Mouse (Mus musculus): Measurements from ENCODE around the gene Nrg4. TPM values are rescaled to one million over a fixed set of nuclear protein-coding genes. Genes with fewer than 3 reads are reported as not detected.

The Nrg4 gene
- total and polyA plus RNA-seq, 3 experiments: 0.81 to 1.7 (median 1.2) TPM

GRCm38 (mm10) chr9:55198260-55198659 is 128.4 kb downstream of the Nrg4 start:
- Histone ChIP-seq H3K27ac (ENCODE audit: insufficient read depth, low read depth) (no peak overlapping the region), H3K9ac (ENCODE audit: insufficient read depth, low read depth) (no peak overlapping the region), H3K36me3 (replicated peaks in 1 of 2; ENCODE audit: control insufficient read depth in 1 of 2, insufficient read depth in 1 of 2, low read length in 1 of 2) (peaks cover 8 to 42% of the 10 kb centered on the region in 2 experiments), H3K27me3 (replicated peaks) (no peaks in the 10 kb centered on the region), H3K4me3 (replicated peaks in 1 of 3; ENCODE audit: low read depth in 2 of 3, low read length in 2 of 3, poor library complexity in 1 of 3) (no peak overlapping the region), H3K9me3 (replicated peaks; ENCODE audit: low read length) (no peaks in the 10 kb centered on the region), H3K4me2 (ENCODE audit: insufficient read depth, low read depth, poor library complexity, severe bottlenecking) (no peak overlapping the region), H3K4me1 (ENCODE audit: control insufficient read depth in 1 of 2, insufficient read depth in 2 of 2) (no peaks in the 10 kb centered on the region), H3K79me2 (replicated peaks; ENCODE audit: control insufficient read depth, extremely low read depth, insufficient read depth, poor library complexity, severe bottlenecking) (no peaks in the 10 kb centered on the region)
- in situ Hi-C loops (cut with MboI; ENCODE audit: low pct_ligation_motif_present, low pct_unique_long_range_greater_than_20kb, low sequenced_read_pairs): no loop called here
- dilution Hi-C loops (cut with MboI; ENCODE audit: extremely low pct_ligation_motif_present, extremely low pct_unique_long_range_greater_than_20kb, low sequenced_read_pairs): no loop called here
- no peak for DNase-seq (ENCODE audit: extremely low read depth)
- TF ChIP-seq ELF1 (IDR thresholded peaks at IDR 0.05; ENCODE audit: low read depth, low read length): no peak
- no peak for TF ChIP-seq POLR2A (IDR thresholded peaks at IDR 0.05; ENCODE audit: low read depth, low read length)
- no peak for TF ChIP-seq RAD21 (IDR thresholded peaks at IDR 0.05; ENCODE audit: low read depth, low read length)
- TF ChIP-seq TCF12 (IDR thresholded peaks at IDR 0.05; ENCODE audit: low read depth, low read length): no peak
- no peak for TF ChIP-seq MAX (IDR thresholded peaks at IDR 0.05; ENCODE audit: low read length)
- no peak for TF ChIP-seq ZNF384 (IDR thresholded peaks at IDR 0.05; ENCODE audit: low read depth, low read length)
- no peak for TF ChIP-seq USF2 (conservative IDR thresholded peaks at IDR 0.05; ENCODE audit: low read depth, low read length)
- TF ChIP-seq SIN3A (IDR thresholded peaks at IDR 0.05; ENCODE audit: low read length): no peak
- TF ChIP-seq MAZ (IDR thresholded peaks at IDR 0.05; ENCODE audit: low read depth, low read length): no peak
- no peak for TF ChIP-seq USF1 (IDR thresholded peaks at IDR 0.05; ENCODE audit: low read depth, low read length)

GRCm38 (mm10) chr9:55195876-55196275 is 130.8 kb downstream of the Nrg4 start:
- dilution Hi-C loops (cut with MboI; ENCODE audit: extremely low pct_ligation_motif_present, extremely low pct_unique_long_range_greater_than_20kb, low sequenced_read_pairs) (no loop called here), in situ Hi-C loops (cut with MboI; ENCODE audit: low pct_ligation_motif_present, low pct_unique_long_range_greater_than_20kb, low sequenced_read_pairs) (no loop called here)
- Histone ChIP-seq H3K4me2 (ENCODE audit: insufficient read depth, low read depth, poor library complexity, severe bottlenecking) (no peak overlapping the region), H3K36me3 (replicated peaks in 1 of 2; ENCODE audit: control insufficient read depth in 1 of 2, insufficient read depth in 1 of 2, low read length in 1 of 2) (peaks cover 12 to 50% of the 10 kb centered on the region in 2 experiments), H3K27me3 (replicated peaks) (no peaks in the 10 kb centered on the region), H3K4me1 (ENCODE audit: control insufficient read depth in 1 of 2, insufficient read depth in 2 of 2) (no peaks in the 10 kb centered on the region), H3K9ac (ENCODE audit: insufficient read depth, low read depth) (no peak overlapping the region), H3K79me2 (replicated peaks; ENCODE audit: control insufficient read depth, extremely low read depth, insufficient read depth, poor library complexity, severe bottlenecking) (no peaks in the 10 kb centered on the region), H3K4me3 (replicated peaks in 1 of 3; ENCODE audit: low read depth in 2 of 3, low read length in 2 of 3, poor library complexity in 1 of 3) (no peak overlapping the region), H3K27ac (ENCODE audit: insufficient read depth, low read depth) (no peak overlapping the region), H3K9me3 (replicated peaks; ENCODE audit: low read length) (no peaks in the 10 kb centered on the region)
- DNase-seq (ENCODE audit: extremely low read depth): no peak
- TF ChIP-seq ZMIZ1 (IDR thresholded peaks at IDR 0.05; ENCODE audit: low read depth, low read length): no peak
- no peak for TF ChIP-seq GABPA (IDR thresholded peaks at IDR 0.05; ENCODE audit: insufficient replicate concordance, low read depth, low read length)
- no peak for TF ChIP-seq POLR2AphosphoS2 (IDR thresholded peaks at IDR 0.05; ENCODE audit: low read depth, low read length)
- no peak for TF ChIP-seq RAD21 (IDR thresholded peaks at IDR 0.05; ENCODE audit: low read depth, low read length)

GRCm38 (mm10) chr9:55174235-55174634 is 152.4 kb downstream of the Nrg4 start:
- H3K9ac ChIP-seq (ENCODE audit: insufficient read depth, low read depth): no peak overlapping the region
- no peaks in the 10 kb centered on the region for H3K9me3 ChIP-seq (replicated peaks; ENCODE audit: low read length)
- no peak overlapping the region for H3K27ac ChIP-seq (ENCODE audit: insufficient read depth, low read depth)
- no peaks in the 10 kb centered on the region for H3K27me3 ChIP-seq (replicated peaks)
- peaks cover 3 to 28% of the 10 kb centered on the region in 2 experiments; a peak in 3 of 4 replicates for H3K4me1 ChIP-seq (ENCODE audit: control insufficient read depth in 1 of 2, insufficient read depth in 2 of 2)
- H3K36me3 ChIP-seq (replicated peaks in 1 of 2; ENCODE audit: control insufficient read depth in 1 of 2, insufficient read depth in 1 of 2, low read length in 1 of 2): peaks cover 3 to 44% of the 10 kb centered on the region in 2 experiments
- H3K4me3 ChIP-seq (replicated peaks in 1 of 3; ENCODE audit: low read depth in 2 of 3, low read length in 2 of 3, poor library complexity in 1 of 3): no peak overlapping the region
- dilution Hi-C loops (cut with MboI; ENCODE audit: extremely low pct_ligation_motif_present, extremely low pct_unique_long_range_greater_than_20kb, low sequenced_read_pairs): no loop called here
- DNase-seq (ENCODE audit: extremely low read depth): no peak
- H3K79me2 ChIP-seq (replicated peaks; ENCODE audit: control insufficient read depth, extremely low read depth, insufficient read depth, poor library complexity, severe bottlenecking): no peaks in the 10 kb centered on the region; the same call in 1 of the 2 replicates
- no peak overlapping the region for H3K4me2 ChIP-seq (ENCODE audit: insufficient read depth, low read depth, poor library complexity, severe bottlenecking)
- in situ Hi-C loops (cut with MboI; ENCODE audit: low pct_ligation_motif_present, low pct_unique_long_range_greater_than_20kb, low sequenced_read_pairs): no loop called here
- TF ChIP-seq USF1 (IDR thresholded peaks at IDR 0.05; ENCODE audit: low read depth, low read length) (no peak), HCFC1 (IDR thresholded peaks at IDR 0.05; ENCODE audit: low read depth, low read length) (no peak), IRF4 (IDR thresholded peaks at IDR 0.05; ENCODE audit: low read depth, low read length) (no peak), MYC (IDR thresholded peaks at IDR 0.05; ENCODE audit: low read depth, low read length) (no peak), PAX5 (IDR thresholded peaks at IDR 0.05; ENCODE audit: low read length) (no peak), ETS1 (conservative IDR thresholded peaks at IDR 0.05; ENCODE audit: low read depth, low read length) (no peak), EP300 (IDR thresholded peaks at IDR 0.05; ENCODE audit: low read length) (no peak), CHD1 (IDR thresholded peaks at IDR 0.05; ENCODE audit: low read depth, low read length) (no peak), CTCF (conservative IDR thresholded peaks at IDR 0.05 in 1 of 2, IDR thresholded peaks at IDR 0.05 in 1 of 2; ENCODE audit: low read depth in 2 of 2, low read length in 2 of 2) (no peak), CHD2 (IDR thresholded peaks at IDR 0.05; ENCODE audit: low read length) (no peak), ZC3H11A (IDR thresholded peaks at IDR 0.05; ENCODE audit: low read depth, low read length) (no peak), BHLHE40 (IDR thresholded peaks at IDR 0.05; ENCODE audit: low read depth, low read length) (no peak), ZNF384 (IDR thresholded peaks at IDR 0.05; ENCODE audit: low read depth, low read length) (no peak), ZKSCAN1 (IDR thresholded peaks at IDR 0.05; ENCODE audit: borderline replicate concordance, low read depth, low read length) (no peak), ZMIZ1 (IDR thresholded peaks at IDR 0.05; ENCODE audit: low read depth, low read length) (no peak), USF2 (conservative IDR thresholded peaks at IDR 0.05; ENCODE audit: low read depth, low read length) (no peak), ELF1 (IDR thresholded peaks at IDR 0.05; ENCODE audit: low read depth, low read length) (no peak)
